Mouse (Mus musculus): ENCODE measurements around the gene Col25a1.

The Col25a1 gene

DNA sequence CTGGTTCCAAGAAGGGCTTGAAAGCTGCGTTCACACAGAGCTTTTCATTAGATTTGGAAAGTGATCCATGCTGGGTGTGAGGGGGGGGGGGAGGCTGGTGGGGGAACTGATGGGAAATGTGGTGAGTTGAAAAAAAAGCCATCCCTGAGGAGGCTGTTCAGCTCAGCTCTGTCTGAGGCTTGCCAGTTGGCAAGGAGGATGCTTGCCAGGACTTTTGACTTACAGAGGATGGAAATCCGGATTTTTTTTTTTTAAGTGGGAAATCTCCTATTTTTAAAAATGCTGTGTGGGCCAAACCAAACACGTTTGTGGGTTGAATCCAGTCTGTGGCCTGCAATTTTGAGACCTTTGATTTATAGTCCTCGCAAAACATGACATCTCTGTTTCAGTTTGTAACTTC lies 35.6 kb downstream of the Col25a1 start:
- no peak for DNase-seq

DNA sequence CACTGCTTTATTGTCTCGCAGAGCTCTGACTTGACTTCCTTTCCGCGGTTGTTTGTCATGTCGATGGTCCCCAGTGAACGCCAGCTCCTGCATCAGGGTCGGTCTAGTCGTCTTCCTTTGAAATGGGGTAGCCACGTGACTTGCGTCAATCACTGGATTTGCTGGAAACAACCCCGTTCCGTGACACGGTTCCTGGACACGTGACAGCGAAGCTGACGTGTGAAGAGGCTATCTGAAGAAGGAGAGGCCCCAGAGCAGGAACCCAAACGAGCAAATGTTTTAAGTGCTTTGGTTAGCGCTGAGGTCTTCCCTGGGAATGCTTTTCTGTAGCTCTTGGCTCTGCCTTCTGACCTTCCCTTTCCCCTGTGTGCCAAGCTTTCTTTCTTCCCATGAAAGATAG lies 41.5 kb downstream of the Col25a1 start:
- DNase-seq = no peak

GRCm38 (mm10) chr3:130180181-130180940 lies 49.1 kb downstream of the Col25a1 start:
- peak; percentile 77 for DNase-seq

DNA sequence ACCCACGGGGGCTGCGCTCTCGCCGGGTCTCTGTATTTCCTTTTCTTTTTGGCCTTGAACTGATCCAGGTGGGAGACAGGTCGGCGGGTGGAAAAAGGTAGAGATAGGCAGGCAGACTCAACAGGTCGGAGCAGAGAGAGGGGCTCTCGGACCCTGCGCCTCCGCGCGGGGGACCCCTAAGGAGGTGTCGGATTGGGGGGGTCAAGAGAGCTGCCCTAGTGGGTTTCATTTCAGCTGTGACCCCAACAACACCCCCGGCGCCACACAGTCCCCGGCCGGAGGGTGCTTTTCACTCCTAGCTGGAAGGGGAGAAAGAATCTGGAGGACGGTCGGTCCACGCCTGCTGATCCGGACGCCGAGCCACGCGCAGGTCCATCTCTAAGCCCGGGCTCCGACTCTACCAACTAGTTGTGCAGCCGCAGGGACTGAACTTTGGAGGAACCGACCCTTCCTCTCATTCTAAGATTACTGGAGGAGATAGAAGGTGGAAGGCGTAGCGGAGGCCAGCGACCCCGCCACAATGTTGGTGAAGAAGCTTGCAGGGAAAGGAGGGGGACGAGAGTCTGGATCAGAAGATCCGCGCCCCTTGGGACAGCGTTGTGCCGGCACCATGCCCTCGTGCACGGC lies 49.8 kb downstream of the Col25a1 start:
- peak; percentile 4 for DNase-seq

GRCm38 (mm10) chr3:130181591-130181980 lies 50.3 kb downstream of the Col25a1 start:
- DNase-seq = no peak

DNA sequence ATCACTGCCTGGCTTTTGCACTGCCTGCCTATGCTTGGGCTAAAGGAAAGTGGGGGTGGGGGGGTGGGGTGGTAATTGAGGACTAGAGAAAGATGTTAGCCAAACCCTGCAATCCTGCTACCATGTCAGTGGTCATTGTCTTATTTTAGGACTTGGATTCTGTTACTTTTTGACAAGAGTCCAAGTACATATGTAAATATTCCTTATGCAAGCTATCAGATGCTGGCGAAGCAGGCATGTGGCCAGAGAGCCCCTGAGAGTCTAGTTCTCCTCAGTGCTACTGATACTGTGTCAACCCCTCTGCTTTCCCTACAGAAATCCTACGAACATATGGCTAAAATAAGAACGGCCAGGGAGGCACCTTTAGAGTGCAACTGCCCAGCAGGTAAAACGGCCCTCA lies 51.1 kb downstream of the Col25a1 start:
- DNase-seq = no peak

DNA sequence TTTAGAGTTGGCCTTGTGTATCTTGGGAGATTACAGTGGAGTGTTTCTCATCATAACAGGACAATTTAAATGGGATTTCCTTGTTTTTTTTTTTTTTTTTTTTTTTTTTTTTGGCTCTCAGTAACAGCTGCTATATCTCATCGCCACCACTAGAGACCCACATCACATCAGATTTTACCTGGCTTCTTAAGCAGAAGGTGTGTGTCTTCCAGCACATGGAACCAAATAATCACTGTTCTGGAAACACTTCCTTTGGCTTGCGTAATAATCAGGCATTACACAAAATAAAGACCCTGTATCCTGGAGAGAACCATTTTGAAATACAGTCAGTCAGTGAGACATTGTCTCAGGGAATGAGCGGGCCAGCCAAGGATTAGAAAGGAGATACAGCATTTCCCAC lies 53.8 kb downstream of the Col25a1 start:
- DNase-seq = no peak

DNA sequence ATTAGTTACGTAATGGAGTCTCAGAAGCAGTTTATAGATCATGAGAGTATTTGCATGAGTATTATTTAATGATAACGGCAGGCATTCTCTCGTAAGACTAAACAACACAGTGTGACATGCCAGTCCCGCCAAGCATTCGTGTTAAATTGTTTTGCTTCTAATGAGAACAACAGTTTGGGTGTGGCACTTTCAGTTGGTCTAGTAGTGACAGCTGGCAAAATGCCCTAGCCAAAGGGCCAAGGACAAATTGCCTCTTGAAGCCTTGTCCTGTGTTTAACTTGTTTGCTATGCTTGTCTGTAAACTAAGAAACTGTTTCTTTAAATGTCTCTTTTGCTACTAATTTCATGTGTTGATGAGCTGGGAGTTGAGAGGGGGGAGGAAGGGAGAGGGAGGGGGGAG lies 56.3 kb downstream of the Col25a1 start:
- DNase-seq = no peak

DNA sequence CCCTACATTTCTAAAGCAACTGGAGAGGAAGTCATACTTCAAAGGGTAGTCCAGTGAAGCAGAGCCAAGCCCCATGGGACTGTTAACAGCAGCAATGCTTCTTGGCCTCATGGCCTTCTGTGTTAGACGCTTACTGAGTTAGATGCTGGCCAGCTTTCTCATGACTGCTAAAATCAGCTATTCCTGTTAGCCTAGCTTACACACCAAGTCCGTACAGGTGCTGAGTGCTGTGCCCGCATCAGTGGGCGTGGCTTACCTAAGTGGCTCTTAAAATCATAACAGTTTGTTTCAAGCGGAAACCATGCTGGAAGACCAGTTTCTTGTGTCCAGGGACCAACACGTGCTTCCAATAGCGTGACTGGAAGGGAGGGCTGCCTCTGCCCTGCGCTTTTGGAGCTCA lies 62.1 kb downstream of the Col25a1 start:
- DNase-seq = no peak

DNA sequence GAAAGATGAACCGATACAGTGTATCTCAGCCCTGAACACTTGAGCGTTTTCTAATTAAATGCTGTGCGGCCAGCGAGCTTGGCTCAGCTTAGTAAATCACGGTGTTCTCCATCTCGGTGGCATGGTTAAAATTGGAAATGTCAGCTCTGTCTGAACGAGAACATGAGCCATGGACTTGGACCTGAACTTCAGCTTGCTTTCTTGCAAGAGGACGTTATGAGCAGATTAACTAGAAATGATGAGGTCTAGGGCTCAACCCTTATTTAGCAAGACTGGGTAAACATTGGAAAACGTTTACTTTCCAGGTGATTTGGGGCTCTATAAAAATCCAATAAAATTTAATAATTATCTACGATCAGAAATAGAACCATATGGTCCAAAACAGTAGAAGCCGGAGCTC lies 83.3 kb downstream of the Col25a1 start:
- no peak for DNase-seq

DNA sequence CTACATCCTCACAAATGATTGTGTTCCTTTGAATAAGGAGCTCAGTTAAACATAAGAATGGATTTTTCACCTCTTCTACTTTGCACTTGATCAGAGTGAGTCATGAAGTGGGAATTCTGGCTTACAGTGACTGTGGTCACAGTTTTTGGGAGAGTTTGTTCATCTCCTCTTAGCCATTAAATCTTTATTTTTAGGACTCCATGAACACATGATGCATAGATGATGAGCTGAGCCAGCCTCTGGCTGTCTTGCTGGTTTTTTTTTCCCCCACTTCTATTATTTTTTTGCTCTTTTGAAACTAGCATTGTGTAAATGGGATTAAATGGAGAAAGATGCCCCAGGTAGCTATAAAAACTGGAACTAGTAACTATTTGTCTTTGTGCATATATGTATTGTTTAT lies 84.8 kb downstream of the Col25a1 start:
- DNase-seq = no peak

GRCm38 (mm10) chr3:130216646-130217045 lies 85.3 kb downstream of the Col25a1 start:
- DNase-seq = no peak

DNA sequence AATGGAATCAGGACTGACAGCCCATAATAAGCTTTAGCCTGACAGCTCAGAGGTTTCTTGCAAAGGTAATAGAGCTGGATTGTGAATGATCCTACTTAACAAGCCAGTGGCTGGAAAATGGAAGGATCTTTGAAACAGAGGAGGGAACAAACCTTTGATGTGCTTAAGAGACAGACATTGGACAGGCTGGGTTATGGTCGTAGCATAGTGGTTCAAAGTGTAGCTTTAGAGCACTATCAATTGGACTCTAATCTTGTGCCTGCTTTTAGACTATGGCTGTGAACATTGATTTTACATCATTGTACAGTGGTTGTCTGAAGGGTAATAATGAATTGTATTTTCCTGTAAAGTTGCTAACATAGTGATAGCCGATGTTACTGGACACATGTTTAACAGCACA lies 86.4 kb downstream of the Col25a1 start:
- no peak for DNase-seq

GRCm38 (mm10) chr3:130218232-130218728 lies 87.0 kb downstream of the Col25a1 start:
- DNase-seq = no peak

DNA sequence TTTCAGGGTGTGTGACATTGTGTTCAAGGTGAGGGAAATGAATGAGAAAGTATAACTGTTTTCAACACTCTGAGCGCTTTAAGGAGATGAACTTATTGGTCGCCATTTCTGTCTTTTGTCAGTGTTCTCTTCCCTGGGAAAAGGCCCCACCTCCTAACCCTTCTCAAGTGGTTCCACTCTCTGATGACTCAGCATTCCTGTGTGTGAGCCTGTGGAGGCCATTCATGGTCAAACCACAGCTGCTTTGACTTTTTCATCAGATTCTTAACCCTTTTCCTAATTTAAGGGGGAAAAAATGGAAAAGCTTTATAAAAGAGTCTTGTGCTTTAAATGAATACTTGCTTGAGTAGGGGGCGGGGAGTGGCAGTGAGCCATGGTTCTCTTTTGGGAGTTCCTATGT lies 89.5 kb downstream of the Col25a1 start:
- DNase-seq = no peak

GRCm38 (mm10) chr3:130228186-130228585 lies 96.9 kb downstream of the Col25a1 start:
- DNase-seq = no peak

- no peak for DNase-seq
Measured at GRCm38 (mm10) chr3:130232944-130233343, 101.6 kb downstream of the Col25a1 start.

DNA sequence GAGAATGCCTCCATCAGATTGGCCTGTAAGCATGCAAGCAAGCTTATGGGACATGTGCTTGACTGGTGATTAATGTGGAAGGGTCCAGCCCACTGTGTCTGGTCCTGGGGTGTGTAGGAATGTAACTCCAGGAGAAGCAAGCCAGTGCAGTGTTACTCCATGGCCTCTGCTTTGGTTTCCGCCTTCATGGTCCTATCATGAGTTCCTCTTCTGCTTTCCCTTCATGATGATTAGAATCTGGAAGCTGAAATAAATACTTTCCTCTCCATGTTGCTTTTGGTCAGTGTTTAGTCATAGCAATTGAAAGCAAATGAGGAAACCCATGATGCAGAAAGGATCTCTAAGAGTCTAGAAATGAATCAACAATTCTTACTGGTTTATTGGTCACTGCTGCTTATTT lies 103.9 kb downstream of the Col25a1 start:
- no peak for DNase-seq

GRCm38 (mm10) chr3:130236129-130236528 lies 104.8 kb downstream of the Col25a1 start:
- no peak for DNase-seq

DNA sequence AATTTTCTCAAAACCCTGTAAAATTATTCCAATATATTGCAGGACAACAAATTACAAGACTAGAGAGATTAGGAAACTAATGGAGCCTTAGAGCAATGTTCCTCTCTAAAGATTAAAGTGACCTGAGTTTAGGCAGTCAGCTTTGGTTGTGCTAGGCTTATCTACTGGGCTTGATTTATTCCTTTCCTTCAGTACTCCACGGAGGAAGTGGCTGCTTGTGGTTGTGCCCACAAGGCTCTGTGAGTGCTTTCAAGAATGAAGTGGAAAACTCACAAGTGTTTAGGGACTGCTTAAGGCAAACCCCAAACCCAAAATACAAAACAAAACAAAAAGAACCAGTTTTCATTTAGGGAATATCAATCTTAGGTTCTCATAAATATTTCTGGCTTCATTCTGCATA lies 106.6 kb downstream of the Col25a1 start:
- DNase-seq = no peak

DNA sequence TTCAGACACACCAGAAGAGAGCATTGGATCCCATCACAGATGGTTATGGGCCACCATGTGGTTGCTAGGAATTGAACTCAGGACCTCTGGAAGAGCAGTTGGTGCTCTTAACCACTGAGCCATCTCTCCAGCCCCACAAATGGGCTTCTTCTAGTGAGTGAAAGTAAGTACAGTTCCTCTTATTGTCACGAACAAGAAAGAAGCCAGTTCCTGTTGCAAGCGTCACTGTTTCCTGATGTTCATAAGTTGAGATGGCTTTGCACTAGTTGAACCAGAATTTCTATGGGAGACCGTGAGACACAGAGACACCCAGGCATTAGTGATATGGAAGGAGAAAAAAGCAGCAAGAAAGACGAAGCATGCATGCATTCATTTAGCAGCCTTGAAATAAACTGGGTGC lies 110.6 kb downstream of the Col25a1 start:
- DNase-seq = no peak

- no peak for DNase-seq
Measured at GRCm38 (mm10) chr3:130242647-130243296, 111.5 kb downstream of the Col25a1 start.

GRCm38 (mm10) chr3:130252355-130252754 lies 121.1 kb downstream of the Col25a1 start:
- DNase-seq = no peak

DNA sequence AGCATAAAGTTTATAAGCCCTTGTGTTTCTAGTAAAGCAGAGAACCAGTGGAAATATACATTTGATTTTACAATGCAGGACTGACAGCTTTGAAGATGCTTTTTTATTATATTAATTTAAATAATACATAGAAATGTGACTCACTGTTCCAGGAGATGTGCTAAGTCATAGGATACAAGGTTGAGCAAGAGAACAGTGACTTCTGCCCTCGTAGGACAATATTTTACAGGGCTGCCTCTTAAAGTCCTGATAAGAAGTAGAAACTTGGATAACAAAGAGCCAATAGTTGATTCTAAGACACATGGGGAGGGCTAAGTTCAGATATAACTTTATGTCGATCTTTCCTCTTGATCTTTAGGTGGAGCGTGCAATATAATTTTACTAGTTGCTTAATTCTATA lies 124.8 kb downstream of the Col25a1 start:
- DNase-seq = no peak
